Comparison of ENCODE assay signal across 8 mouse cellular contexts in genomic region chr6:125380372-125381360, GRCm38 (mm10). TPM values are rescaled to one million over a fixed set of nuclear protein-coding genes. Genes with fewer than 3 reads are reported as not detected.
DNase-seq lines count a peak whose midpoint lies in the region; ATAC-seq lines count a peak whose summit lies in the region.

Gene Plekhg6, minus strand, starts transcription at chr6:125380793.

- ATAC-seq in granulocyte monocyte progenitor cell, adult 5-6 weeks (replicated peaks; ENCODE audit: poor library complexity, severe bottlenecking): peak; percentile 50
- 0 out of 2 replicates have a peak, but pooled peaks have one; percentile 17 for ATAC-seq in megakaryocyte, adult 5-6 weeks (ENCODE audit: poor library complexity, severe bottlenecking)
- ATAC-seq in frontal cortex, adult (ENCODE audit: low TSS enrichment): no peak

- DNase-seq in retina, postnatal 1 day: peak; percentile 25
- DNase-seq in retina, embryonic 14.5 days (ENCODE audit: low spot score): no peak
- peak; percentile 66 to 79 for DNase-seq in kidney, postnatal 4 days
- DNase-seq in cerebellum, postnatal 14 days: no peak
- DNase-seq in natural killer cell, adult 2 months (ENCODE audit: low spot score in 2 of 2): no peak

RNA-seq across cellular contexts. Expression of gene Plekhg6, which starts in this region (rescaled TPM):
- not detected in 2 replicates for total RNA-seq in granulocyte monocyte progenitor cell, adult 5-6 weeks (2014; fragmentation: Nextera tagmentation)
- not detected in 2 replicates for total RNA-seq in granulocyte monocyte progenitor cell, adult 5-6 weeks (2017)
- not detected in 2 replicates for total RNA-seq in megakaryocyte, adult 5-6 weeks (2015)
- not detected in 2 replicates for total RNA-seq in megakaryocyte, adult 5-6 weeks (2017)

Comparison
In these comparisons a context has a peak if more than half of its experiments do, and no peak if none do; other contexts are left out.
1. DNase-seq: peak in retina, postnatal 1 day (single experiment) and kidney, postnatal 4 days (2 of 2); none in retina, embryonic 14.5 days (single experiment), cerebellum, postnatal 14 days (0 of 2) and natural killer cell, adult 2 months (0 of 2).
2. Peak in ATAC-seq in granulocyte monocyte progenitor cell, adult 5-6 weeks; RNA of the gene not detected or under 1 TPM.
3. Peak in ATAC-seq in megakaryocyte, adult 5-6 weeks; RNA of the gene not detected or under 1 TPM.